Mouse (Mus musculus): Measurements from ENCODE around the gene 4930518I15Rik.
"Not testable (repeated sequence)": the region's sequence is repeated elsewhere in the genome, so short reads cannot be mapped to it uniquely, and the experiment has no call there.

The 4930518I15Rik gene

DNA sequence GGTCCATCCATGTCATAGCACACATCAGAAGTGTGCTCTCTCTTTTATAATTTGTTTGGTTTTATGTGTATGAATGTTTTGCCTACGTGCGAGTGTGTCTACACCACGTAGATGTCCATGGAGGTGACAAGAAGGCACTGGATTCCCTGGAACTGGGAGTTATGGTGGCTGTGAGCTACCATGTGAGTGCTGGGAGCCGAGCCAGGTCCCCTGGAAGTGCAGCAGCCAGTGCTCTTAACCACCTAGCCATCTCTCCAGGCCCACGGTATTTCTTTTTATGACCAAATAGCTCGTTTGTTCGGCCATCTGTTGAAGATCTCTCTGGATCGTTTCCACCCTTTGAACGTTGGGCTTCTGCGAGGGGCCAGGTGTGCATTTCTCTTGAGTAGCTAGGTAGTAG is 14.4 kb downstream of the 4930518I15Rik start:
- DNase-seq (ENCODE audit: low spot score in 2 of 2): no peak

GRCm38 (mm10) chr2:156842711-156843110 is 15.0 kb downstream of the 4930518I15Rik start:
- no peak for DNase-seq (ENCODE audit: low spot score in 2 of 2)

GRCm38 (mm10) chr2:156841841-156842706 is 15.7 kb downstream of the 4930518I15Rik start:
- DNase-seq (ENCODE audit: low spot score in 2 of 2): peak in 1 of 2 experiments; percentile 68

DNA sequence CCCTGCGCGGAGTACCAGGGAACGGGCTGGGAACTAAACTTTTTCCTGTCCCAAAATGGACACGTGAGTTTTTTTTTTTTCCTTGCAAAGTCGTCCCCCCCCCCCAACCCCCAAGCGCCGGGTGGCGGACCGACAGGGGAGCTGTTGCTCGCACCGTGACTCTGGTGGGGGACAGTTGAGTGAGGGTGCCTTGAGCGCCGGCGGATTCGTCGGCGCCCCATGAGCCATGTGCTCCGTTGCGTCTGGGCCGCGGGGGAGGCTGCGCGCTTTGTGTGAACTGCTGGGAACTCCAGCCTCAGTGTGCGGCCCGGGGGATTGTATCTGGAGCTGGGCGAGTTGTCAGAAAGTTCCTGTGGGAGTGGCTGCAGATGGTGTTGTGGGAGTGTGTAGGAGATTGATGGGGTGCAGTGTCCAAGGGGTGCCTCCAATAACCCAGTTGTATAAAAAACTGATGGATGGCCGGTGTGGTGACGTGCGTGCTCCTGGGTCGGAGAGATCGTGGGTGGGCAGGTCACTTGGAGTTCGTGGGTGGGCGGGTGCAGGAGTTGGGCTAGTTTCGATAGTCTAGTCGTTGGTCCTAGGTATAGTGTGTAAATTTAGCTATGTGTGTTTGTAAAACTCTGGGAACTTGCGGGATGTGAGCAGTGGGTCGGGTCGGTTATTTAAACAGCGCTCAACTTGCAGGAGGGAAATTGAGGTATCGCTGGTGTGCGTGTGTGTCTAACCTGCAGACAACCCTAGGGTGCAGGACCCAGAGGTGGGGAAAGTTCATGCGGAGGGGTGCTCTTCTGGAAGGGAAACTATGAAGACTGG is 16.5 kb downstream of the 4930518I15Rik start:
- peak; percentile 39 to 62 for DNase-seq (ENCODE audit: low spot score in 2 of 2)

- DNase-seq (ENCODE audit: low spot score in 2 of 2): peak; percentile 28 to 47
These were observed 17.3 kb downstream of the 4930518I15Rik start for GRCm38 (mm10) chr2:156840301-156841027.

- DNase-seq (ENCODE audit: low spot score in 2 of 2): peak; percentile 45 to 76
These were observed 18.2 kb downstream of the 4930518I15Rik start, which contains the start of gene Tgif2 for GRCm38 (mm10) chr2:156839319-156840191. Gene Tgif2, plus strand, starts transcription at chr2:156840007.

DNA sequence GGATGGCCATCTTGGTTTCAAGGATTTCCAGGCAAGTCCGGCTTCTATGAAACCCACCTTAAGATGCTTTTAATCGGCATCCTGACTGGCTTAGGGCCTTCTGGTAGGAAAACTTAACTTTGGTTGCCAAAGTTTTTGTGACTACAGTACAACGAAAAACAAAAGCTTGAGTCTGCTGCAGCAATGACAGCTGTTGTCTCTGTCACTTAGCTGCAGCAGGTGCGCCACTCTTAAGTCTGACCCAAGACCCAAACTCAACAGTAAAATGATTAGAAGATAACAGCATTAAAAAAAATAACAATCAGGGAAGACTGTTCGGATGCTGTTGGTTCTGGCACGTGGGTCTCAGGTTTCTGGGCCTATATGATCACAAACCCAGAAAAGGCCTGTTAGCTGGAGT is 18.9 kb downstream of the 4930518I15Rik start:
- DNase-seq (ENCODE audit: low spot score in 2 of 2): no peak

DNA sequence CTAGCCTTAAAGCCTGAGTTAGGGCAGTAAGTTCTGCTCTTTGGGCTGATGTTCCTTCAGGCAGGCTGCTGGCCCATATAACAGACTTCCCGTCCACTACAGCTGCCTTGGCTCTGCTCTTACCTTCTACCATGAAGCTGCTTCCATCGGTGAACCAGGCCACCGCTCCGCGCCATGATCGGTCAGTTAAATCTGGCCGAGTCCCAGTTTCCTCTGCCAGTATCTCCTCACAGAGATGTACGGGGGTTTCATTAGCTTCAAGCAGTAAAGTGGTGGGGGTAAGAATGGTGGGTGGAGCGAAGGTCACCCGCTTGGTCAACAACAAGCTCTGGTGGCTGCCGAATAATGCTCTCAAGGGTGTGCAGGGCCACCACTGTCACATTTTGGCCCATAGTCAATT is 23.4 kb downstream of the 4930518I15Rik start:
- DNase-seq (ENCODE audit: low spot score in 2 of 2): no peak

- not testable (repeated sequence) for DNase-seq (ENCODE audit: low spot score in 2 of 2)
These were observed 32.6 kb downstream of the 4930518I15Rik start for GRCm38 (mm10) chr2:156825128-156825527.

DNA sequence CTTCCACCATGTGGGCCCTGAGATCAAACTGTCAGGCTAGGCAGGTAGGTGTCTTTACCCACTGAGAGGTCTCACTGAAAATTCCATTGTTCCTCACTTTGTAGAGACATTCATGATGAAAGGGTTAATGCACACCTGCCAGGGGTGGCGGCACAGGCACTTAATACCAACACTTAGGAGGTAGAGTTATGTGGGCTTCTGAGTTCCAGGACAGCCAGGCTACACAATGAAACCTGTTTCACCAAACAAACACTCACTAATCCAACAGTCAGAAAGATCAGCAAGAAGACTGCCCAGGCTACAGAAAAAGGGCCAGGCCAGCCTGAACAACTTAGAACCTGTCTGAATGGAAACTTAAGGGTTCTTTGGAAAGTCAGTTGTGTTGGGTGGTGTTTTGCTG is 41.6 kb downstream of the 4930518I15Rik start:
- no peak for DNase-seq (ENCODE audit: low spot score in 2 of 2)

DNA sequence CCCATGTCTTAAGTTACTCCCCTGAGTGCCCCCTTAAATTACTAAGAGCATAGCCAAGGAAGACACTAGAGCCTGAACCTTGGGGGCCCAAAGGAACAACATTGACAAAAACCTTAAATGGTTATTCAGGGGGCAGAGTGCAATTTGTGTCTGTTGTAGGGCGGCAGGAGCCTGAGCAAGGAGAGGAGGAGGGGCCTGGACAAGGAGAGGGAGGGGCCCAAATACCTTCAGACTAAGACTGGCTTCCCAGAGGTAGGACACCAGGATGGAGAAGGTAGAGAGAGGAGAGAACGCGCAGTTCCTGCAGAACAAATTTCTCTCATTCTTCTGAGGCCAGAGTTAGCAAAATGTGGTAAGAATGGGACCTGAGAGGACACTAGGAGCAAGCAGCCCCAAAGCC is 42.3 kb downstream of the 4930518I15Rik start:
- DNase-seq (ENCODE audit: low spot score in 2 of 2): no peak

GRCm38 (mm10) chr2:156814893-156815292 is 42.9 kb downstream of the 4930518I15Rik start:
- DNase-seq (ENCODE audit: low spot score in 2 of 2): no peak

GRCm38 (mm10) chr2:156814344-156814801 is 43.4 kb downstream of the 4930518I15Rik start:
- no peak for DNase-seq (ENCODE audit: low spot score in 2 of 2)

DNA sequence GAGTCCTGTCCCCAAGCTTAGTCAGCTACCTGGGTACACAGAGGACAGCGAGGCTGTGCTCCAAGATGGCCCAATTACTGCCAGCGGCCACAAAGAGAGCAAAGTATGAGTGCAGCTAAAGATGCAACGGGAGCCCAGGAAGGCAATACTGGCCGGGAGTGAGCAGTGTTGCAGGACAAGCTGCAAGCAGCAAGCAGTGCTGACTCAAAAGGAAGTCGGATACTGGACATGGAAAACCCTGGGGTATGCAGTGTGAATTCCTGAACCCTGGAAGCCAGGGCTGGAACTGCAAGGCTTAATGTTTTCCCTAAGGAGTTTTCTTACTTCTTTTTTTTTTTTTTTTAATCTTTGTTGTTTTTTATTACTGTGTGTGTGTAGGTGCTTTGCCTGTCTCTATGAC is 46.2 kb downstream of the 4930518I15Rik start:
- DNase-seq (ENCODE audit: low spot score in 2 of 2): no peak

GRCm38 (mm10) chr2:156810716-156811115 is 47.0 kb downstream of the 4930518I15Rik start:
- no peak for DNase-seq (ENCODE audit: low spot score in 2 of 2)

DNA sequence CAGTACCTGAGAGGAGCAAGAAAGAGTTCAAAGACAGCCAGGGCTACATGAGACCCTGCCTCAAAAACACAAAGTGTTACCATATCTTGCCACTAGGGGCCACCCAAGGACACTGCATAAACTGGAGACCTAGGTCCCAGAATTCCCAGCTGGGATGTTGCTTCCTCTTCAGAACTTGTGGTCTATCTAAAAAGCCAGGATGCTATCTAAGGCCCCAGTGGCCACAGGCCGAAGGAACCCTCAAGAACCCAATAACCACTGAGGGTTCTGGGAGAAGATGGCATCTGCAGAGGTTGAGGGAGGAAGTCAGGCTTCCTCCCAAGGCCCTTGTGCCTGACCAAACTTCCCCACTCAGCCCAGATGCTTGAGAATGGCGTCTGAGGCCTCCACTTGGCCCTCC is 48.2 kb downstream of the 4930518I15Rik start:
- DNase-seq (ENCODE audit: low spot score in 2 of 2): peak; percentile 36 to 49

- no peak for DNase-seq (ENCODE audit: low spot score in 2 of 2)
These were observed 50.9 kb downstream of the 4930518I15Rik start for GRCm38 (mm10) chr2:156806886-156807285.

Measured in spleen, postnatal 10 days (tissue).